Mouse (Mus musculus): ENCODE measurements around the gene Dock6.
"Not testable (repeated sequence)": the region's sequence is repeated elsewhere in the genome, so short reads cannot be mapped to it uniquely, and the experiment has no call there.

The Dock6 gene

DNA sequence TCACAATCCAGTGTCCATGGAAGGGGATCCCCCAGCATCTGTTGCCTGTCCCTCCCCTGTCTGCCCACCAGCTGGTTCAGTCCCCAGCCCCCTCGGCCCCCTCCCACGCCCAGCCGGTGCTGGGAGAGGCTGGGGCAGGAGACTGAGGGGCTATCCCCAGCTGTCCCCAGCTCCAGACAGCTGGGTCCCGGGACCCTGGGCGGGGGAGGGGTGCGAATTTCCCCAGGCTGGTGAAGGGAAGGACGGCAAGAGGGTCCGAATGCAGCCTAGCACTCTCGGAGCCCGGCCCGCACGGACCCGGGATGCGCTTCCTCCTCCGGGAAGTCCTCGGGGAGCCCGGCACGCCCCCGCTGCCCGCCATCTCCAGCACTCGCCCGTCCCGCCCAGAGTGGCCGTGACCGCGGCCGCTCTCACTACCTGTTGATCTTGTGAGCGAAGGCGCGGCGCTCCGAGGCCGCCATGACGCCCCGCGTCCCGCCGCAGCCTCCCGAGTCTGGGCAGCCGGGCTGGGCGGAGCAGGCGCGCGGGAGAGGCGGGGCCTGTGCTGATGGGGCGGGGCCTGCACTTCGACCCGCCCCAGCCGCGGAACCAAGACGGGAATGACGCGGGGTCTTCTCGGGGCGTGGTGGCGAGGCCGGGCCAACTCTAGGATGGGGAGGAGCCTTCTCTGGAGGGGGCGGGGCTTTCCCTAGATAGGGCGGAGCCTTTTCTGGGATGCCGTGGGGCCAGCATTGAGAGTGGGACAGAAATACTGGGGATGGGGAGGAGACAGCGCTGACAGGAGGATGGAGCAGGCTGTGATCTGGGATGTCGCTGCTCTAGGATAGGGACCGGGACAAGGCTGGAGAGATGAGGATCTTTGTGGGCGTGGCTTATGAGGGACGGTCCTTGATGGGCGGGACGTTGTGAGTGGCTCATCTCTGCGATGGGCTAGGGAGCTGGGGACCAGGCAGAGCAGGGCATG is at the start of gene Dock6:
TSS of gene Dock6 (minus strand) at position 508 of the 964 bp plus-strand sequence.
- peak; percentile 70 to 83 for DNase-seq (ENCODE audit: low spot score in 2 of 2)

GRCm38 (mm10) chr9:21901223-21901820 is 48.9 kb upstream of the Dock6 start:
- DNase-seq (ENCODE audit: low spot score in 2 of 2): peak in 1 of 2 experiments; percentile 59

DNA sequence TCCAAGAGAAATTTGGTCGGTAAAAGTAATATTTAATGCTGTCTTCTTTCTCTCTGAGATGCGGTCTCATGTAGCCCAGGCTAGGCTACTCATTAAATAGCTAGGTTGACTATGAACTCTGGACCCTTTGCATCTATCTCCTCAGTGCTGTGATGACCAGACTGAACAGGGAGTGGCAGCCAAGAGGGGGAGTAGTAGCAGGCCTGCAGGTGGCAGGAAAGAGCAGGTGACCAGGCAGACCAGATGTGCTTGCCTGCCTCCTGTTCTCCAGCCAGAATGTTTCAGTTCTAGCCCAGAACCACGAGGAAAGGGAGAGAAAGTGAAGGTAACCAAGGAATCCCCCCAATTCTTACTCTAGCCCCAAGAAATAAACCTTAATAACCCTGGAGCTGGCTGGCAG is 36.8 kb upstream of the Dock6 start:
- DNase-seq (ENCODE audit: low spot score in 2 of 2): no peak

DNA sequence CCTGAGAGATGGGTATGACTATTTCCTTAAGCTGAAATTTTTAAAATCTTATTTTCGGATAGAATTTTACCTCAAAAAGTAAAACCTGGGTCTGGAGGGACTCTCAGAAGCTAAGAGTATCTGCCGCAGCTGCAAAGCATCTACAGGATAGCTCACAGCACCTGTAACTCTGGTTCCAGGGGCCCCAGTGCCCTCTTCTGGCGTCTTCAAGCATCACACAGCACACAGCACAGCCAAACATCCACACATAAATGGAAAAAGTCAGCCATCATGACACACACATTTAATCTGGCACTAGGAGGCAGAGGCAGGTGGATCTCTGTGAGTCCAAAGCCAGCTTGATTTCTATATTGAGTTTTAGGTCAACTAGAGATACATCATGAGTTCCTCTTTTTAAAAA is 24.2 kb upstream of the Dock6 start:
- DNase-seq (ENCODE audit: low spot score in 2 of 2): no peak

- no peak for DNase-seq (ENCODE audit: low spot score in 2 of 2)
Observed at GRCm38 (mm10) chr9:21872204-21872603, 19.8 kb upstream of the Dock6 start.

DNA sequence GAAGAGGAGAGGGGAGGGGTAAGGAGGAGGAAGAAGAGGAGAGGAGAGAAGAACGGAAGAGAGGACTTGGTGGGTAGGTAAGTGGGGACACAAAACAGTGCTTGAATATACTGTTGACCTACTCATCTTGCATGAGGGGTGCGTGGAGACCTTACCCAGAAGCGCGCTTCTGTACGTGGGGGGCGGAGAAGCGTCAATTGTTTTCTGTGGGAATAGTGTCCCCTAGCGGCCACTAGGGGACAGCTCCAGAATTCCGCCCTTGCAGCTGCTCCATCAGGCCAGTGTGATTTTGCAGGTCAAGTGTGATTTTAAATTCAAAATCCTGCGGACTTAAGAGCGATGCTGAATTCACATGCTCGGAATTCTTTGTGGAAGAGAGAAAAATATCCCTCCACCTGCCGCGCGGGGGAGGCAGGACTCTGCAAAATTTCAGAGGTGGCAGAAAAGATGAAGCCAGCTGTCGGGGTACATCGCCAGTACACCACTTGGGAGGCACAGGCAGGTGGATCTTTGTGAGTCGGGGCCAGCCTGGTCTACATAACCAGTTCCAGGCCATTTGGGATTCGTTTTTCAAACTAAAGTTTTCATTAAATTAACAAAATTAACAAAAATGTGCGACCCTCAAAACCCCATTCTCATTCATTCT is 18.6 kb upstream of the Dock6 start:
- peak in 1 of 2 experiments; percentile 49 for DNase-seq (ENCODE audit: low spot score in 2 of 2)

GRCm38 (mm10) chr9:21869290-21869689 is 16.9 kb upstream of the Dock6 start:
- peak in 1 of 2 experiments; percentile 49 for DNase-seq (ENCODE audit: low spot score in 2 of 2)

- no peak for DNase-seq (ENCODE audit: low spot score in 2 of 2)
Observed at GRCm38 (mm10) chr9:21867726-21868125, 15.3 kb upstream of the Dock6 start.

- no peak for DNase-seq (ENCODE audit: low spot score in 2 of 2)
Observed at GRCm38 (mm10) chr9:21866641-21867040, 14.2 kb upstream of the Dock6 start.

GRCm38 (mm10) chr9:21865673-21866398 is 13.4 kb upstream of the Dock6 start:
- no peak for DNase-seq (ENCODE audit: low spot score in 2 of 2)

GRCm38 (mm10) chr9:21862181-21862580 is 9.7 kb upstream of the Dock6 start:
- no peak for DNase-seq (ENCODE audit: low spot score in 2 of 2)

- not testable (repeated sequence) for DNase-seq (ENCODE audit: low spot score in 2 of 2)
Observed at GRCm38 (mm10) chr9:21860349-21860748, 7.9 kb upstream of the Dock6 start.

- no peak for DNase-seq (ENCODE audit: low spot score in 2 of 2)
Observed at GRCm38 (mm10) chr9:21859606-21860005, 7.2 kb upstream of the Dock6 start.

GRCm38 (mm10) chr9:21858084-21858483 is 5.6 kb upstream of the Dock6 start:
- no peak for DNase-seq (ENCODE audit: low spot score in 2 of 2)

DNA sequence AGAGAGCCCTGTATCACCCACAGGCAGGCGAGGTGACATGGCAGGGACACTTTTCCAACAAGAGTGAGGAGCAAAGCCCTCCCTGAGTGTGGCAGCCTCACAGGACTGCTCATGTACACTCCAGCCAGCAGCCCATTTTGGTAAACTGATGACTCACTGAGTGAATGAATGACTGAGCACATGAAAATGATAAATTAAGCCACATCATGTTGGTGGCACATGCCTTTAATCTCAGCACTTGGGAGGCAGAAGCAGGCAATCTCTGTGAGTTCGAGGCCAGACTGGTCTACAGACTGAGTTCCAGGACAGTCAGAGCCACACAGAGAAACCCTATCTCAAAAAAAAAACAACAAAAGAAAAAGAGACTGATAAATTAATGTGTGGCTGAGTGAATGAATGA is 5.1 kb upstream of the Dock6 start:
- DNase-seq (ENCODE audit: low spot score in 2 of 2): no peak

- DNase-seq (ENCODE audit: low spot score in 2 of 2): no peak
Observed at GRCm38 (mm10) chr9:21854894-21855293, 2.5 kb upstream of the Dock6 start.

GRCm38 (mm10) chr9:21853961-21854360 is 1.5 kb upstream of the Dock6 start:
- no peak for DNase-seq (ENCODE audit: low spot score in 2 of 2)

- DNase-seq (ENCODE audit: low spot score in 2 of 2): no peak
Observed at GRCm38 (mm10) chr9:21851084-21851483, 1.4 kb downstream of the Dock6 start.

- no peak for DNase-seq (ENCODE audit: low spot score in 2 of 2)
Observed at GRCm38 (mm10) chr9:21849691-21850677, 2.5 kb downstream of the Dock6 start.

DNA sequence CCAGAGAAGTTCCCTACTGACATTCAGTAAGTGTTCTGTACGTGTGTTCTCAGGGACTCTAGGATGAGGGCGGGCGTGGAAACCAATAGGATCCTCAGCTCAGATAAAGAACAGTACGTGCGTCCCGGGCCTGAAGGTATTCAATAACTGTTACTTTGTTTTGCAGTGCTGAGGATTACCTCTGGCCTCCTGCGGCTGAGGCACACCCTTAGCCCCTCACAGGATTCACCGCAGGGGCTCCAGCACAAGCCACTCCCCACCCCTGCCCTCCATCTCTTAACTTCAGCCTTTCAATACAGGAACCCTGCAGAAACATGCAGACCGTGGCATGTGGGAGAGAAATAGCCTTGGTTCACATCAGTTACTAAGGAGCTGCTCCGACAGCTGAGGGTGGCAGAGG is 4.5 kb downstream of the Dock6 start:
- DNase-seq (ENCODE audit: low spot score in 2 of 2): no peak

GRCm38 (mm10) chr9:21847425-21847824 is 5.0 kb downstream of the Dock6 start:
- no peak for DNase-seq (ENCODE audit: low spot score in 2 of 2)

Data from cerebellum, postnatal 4 days (tissue).